Mouse (Mus musculus): ENCODE results near the gene Mrpl9. TPM values are rescaled to one million over a fixed set of nuclear protein-coding genes. Genes with fewer than 3 reads are reported as not detected.
A peak's percentile ranks its signal among the peaks of the same experiment; 100 is the strongest.

Gene Mrpl9
- polyA plus RNA-seq, 2 experiments, result 33.3 to 35.1 TPM

- DNase-seq (ENCODE audit: low read depth in 3 of 3, low spot score in 3 of 3), result no peak
- H3K36me3 ChIP-seq (replicated peaks; ENCODE audit: control insufficient read depth, insufficient read depth, low read depth), result peaks cover 26% of the 10 kb centered on the region
- TF ChIP-seq EP300 (IDR thresholded peaks at IDR 0.05; ENCODE audit: low read depth) (no peak), CTCF (IDR thresholded peaks at IDR 0.05; ENCODE audit: low read depth) (no peak)
- H3K9ac ChIP-seq (replicated peaks), result peak within 1 kb of the TSS; percentile 83
- H3K27me3 ChIP-seq (ENCODE audit: control insufficient read depth, insufficient read depth, low read length), result no peaks in the 10 kb centered on the region
- no peaks in the 10 kb centered on the region for H3K9me3 ChIP-seq (ENCODE audit: control insufficient read depth, low read length)
- peak within 1 kb of the TSS; percentile 50; the same call in 1 of the 2 replicates for H3K27ac ChIP-seq
- peak; percentile 73; the same call in 1 of the 2 replicates for ATAC-seq (ENCODE audit: insufficient read depth)
- peak within 1 kb of the TSS; percentile 76 to 97 for H3K4me3 ChIP-seq (ENCODE audit: insufficient read depth in 1 of 2, low read depth in 2 of 2, low read length in 2 of 2)
- peak within 1 kb of the TSS; percentile 81 for H3K4me2 ChIP-seq (ENCODE audit: low read depth)
- under 1% methylated on average over 24 of the region's 24 CpGs for WGBS (ENCODE audit: insufficient replicate concordance)
- peaks cover 3 to 4% of the 10 kb centered on the region in 2 experiments; a peak in 2 of 4 replicates for H3K4me1 ChIP-seq (replicated peaks; ENCODE audit: control insufficient read depth in 2 of 2, insufficient read depth in 2 of 2, low read length in 1 of 2)
Observed at GRCm38 (mm10) chr3:94443597-94443964, 463 bp downstream of the Mrpl9 start, which contains the start of gene Oaz3. Gene Oaz3 (minus strand): TSS chr3:94443915.

GRCm38 (mm10) chr3:94449377-94449776 is 6.3 kb downstream of the Mrpl9 start:
- Histone ChIP-seq H3K9me3 (ENCODE audit: control insufficient read depth, low read length) (no peaks in the 10 kb centered on the region), H3K4me2 (ENCODE audit: low read depth) (no peak overlapping the region), H3K27ac (no peak overlapping the region), H3K9ac (replicated peaks) (no peak overlapping the region), H3K4me3 (ENCODE audit: insufficient read depth in 1 of 2, low read depth in 2 of 2, low read length in 2 of 2) (no peak overlapping the region), H3K27me3 (ENCODE audit: control insufficient read depth, insufficient read depth, low read length) (no peaks in the 10 kb centered on the region), H3K36me3 (replicated peaks; ENCODE audit: control insufficient read depth, insufficient read depth, low read depth) (peaks cover 26% of the 10 kb centered on the region), H3K4me1 (replicated peaks; ENCODE audit: control insufficient read depth in 2 of 2, insufficient read depth in 2 of 2, low read length in 1 of 2) (peaks cover under 1 to 2% of the 10 kb centered on the region in 2 experiments; a peak in 1 of 4 replicates)
- DNase-seq (ENCODE audit: low read depth in 3 of 3, low spot score in 3 of 3) (no peak), ATAC-seq (ENCODE audit: insufficient read depth) (no peak)
- no peak for TF ChIP-seq EP300 (IDR thresholded peaks at IDR 0.05; ENCODE audit: low read depth)
- no peak for TF ChIP-seq CTCF (IDR thresholded peaks at IDR 0.05; ENCODE audit: low read depth)
- 85% methylated on average over 2 of the region's 2 CpGs for WGBS (ENCODE audit: insufficient replicate concordance)

GRCm38 (mm10) chr3:94456529-94457000 is 13.4 kb downstream of the Mrpl9 start:
- peaks cover 4% of the 10 kb centered on the region for H3K27me3 ChIP-seq (ENCODE audit: control insufficient read depth, insufficient read depth, low read length)
- DNase-seq (ENCODE audit: low read depth in 3 of 3, low spot score in 3 of 3) (peak; percentile 72 to 79 (median 72)), ATAC-seq (ENCODE audit: insufficient read depth) (peak; percentile 39; the same call in 1 of the 2 replicates)
- H3K4me2 ChIP-seq (ENCODE audit: low read depth), result peak overlapping the region; percentile 38
- peak; percentile 86 for TF ChIP-seq CTCF (IDR thresholded peaks at IDR 0.05; ENCODE audit: low read depth)
- TF ChIP-seq EP300 (IDR thresholded peaks at IDR 0.05; ENCODE audit: low read depth), result no peak
- no peak overlapping the region for H3K27ac ChIP-seq
- H3K4me3 ChIP-seq (ENCODE audit: insufficient read depth in 1 of 2, low read depth in 2 of 2, low read length in 2 of 2), result 0 out of 4 replicates have a peak overlapping the region, but pooled peaks have one; percentile 1 to 5
- 3% methylated on average over 12 of the region's 12 CpGs for WGBS (ENCODE audit: insufficient replicate concordance)
- H3K9ac ChIP-seq (replicated peaks), result no peak overlapping the region
- no peaks in the 10 kb centered on the region for H3K9me3 ChIP-seq (ENCODE audit: control insufficient read depth, low read length)
- H3K36me3 ChIP-seq (replicated peaks; ENCODE audit: control insufficient read depth, insufficient read depth, low read depth), result no peaks in the 10 kb centered on the region
- 0 out of 4 replicates have a peak, but pooled peaks cover 0 to 4% of the 10 kb centered on the region in 2 experiments for H3K4me1 ChIP-seq (replicated peaks; ENCODE audit: control insufficient read depth in 2 of 2, insufficient read depth in 2 of 2, low read length in 1 of 2)

- no peak overlapping the region for H3K4me3 ChIP-seq (ENCODE audit: insufficient read depth in 1 of 2, low read depth in 2 of 2, low read length in 2 of 2)
- H3K9ac ChIP-seq (replicated peaks), result no peak overlapping the region
- H3K9me3 ChIP-seq (ENCODE audit: control insufficient read depth, low read length), result no peaks in the 10 kb centered on the region
- no peak overlapping the region for H3K27ac ChIP-seq
- no peak for DNase-seq (ENCODE audit: low read depth in 3 of 3, low spot score in 3 of 3)
- H3K4me1 ChIP-seq (replicated peaks; ENCODE audit: control insufficient read depth in 2 of 2, insufficient read depth in 2 of 2, low read length in 1 of 2), result 0 out of 4 replicates have a peak, but pooled peaks cover 0 to 4% of the 10 kb centered on the region in 2 experiments
- H3K4me2 ChIP-seq (ENCODE audit: low read depth), result peak overlapping the region; percentile 38
- ATAC-seq (ENCODE audit: insufficient read depth), result no peak
- TF ChIP-seq EP300 (IDR thresholded peaks at IDR 0.05; ENCODE audit: low read depth) (no peak), CTCF (IDR thresholded peaks at IDR 0.05; ENCODE audit: low read depth) (no peak)
- 71% methylated on average over 3 of the region's 3 CpGs for WGBS (ENCODE audit: insufficient replicate concordance)
- H3K27me3 ChIP-seq (ENCODE audit: control insufficient read depth, insufficient read depth, low read length), result peaks cover 4% of the 10 kb centered on the region
- no peaks in the 10 kb centered on the region for H3K36me3 ChIP-seq (replicated peaks; ENCODE audit: control insufficient read depth, insufficient read depth, low read depth)
Observed at GRCm38 (mm10) chr3:94457055-94457454, 13.9 kb downstream of the Mrpl9 start.

GRCm38 (mm10) chr3:94459834-94460233 is 16.7 kb downstream of the Mrpl9 start:
- no peaks in the 10 kb centered on the region for H3K36me3 ChIP-seq (replicated peaks; ENCODE audit: control insufficient read depth, insufficient read depth, low read depth)

More at GRCm38 (mm10) chr3:94459834-94460233, 16.7 kb downstream of the Mrpl9 start:
- no peak for ATAC-seq (ENCODE audit: insufficient read depth)
- WGBS (ENCODE audit: insufficient replicate concordance), result 69% methylated on average over 2 of the region's 2 CpGs
- no peak for DNase-seq (ENCODE audit: low read depth in 3 of 3, low spot score in 3 of 3)
- H3K4me2 ChIP-seq (ENCODE audit: low read depth), result no peak overlapping the region
- H3K27me3 ChIP-seq (ENCODE audit: control insufficient read depth, insufficient read depth, low read length), result peaks cover 4% of the 10 kb centered on the region
- no peak for TF ChIP-seq CTCF (IDR thresholded peaks at IDR 0.05; ENCODE audit: low read depth)
- no peak for TF ChIP-seq EP300 (IDR thresholded peaks at IDR 0.05; ENCODE audit: low read depth)
- H3K4me3 ChIP-seq (ENCODE audit: insufficient read depth in 1 of 2, low read depth in 2 of 2, low read length in 2 of 2), result no peak overlapping the region
- no peak overlapping the region for H3K9ac ChIP-seq (replicated peaks)
- H3K9me3 ChIP-seq (ENCODE audit: control insufficient read depth, low read length), result no peaks in the 10 kb centered on the region
- 0 out of 4 replicates have a peak, but pooled peaks cover 0 to 2% of the 10 kb centered on the region in 2 experiments for H3K4me1 ChIP-seq (replicated peaks; ENCODE audit: control insufficient read depth in 2 of 2, insufficient read depth in 2 of 2, low read length in 1 of 2)
- no peak overlapping the region for H3K27ac ChIP-seq

Data from liver, embryonic 14.5 days (tissue).